Mouse (Mus musculus): ENCODE data around the gene March8.
A peak's percentile ranks its signal among the peaks of the same experiment; 100 is the strongest.

The March8 gene

DNA sequence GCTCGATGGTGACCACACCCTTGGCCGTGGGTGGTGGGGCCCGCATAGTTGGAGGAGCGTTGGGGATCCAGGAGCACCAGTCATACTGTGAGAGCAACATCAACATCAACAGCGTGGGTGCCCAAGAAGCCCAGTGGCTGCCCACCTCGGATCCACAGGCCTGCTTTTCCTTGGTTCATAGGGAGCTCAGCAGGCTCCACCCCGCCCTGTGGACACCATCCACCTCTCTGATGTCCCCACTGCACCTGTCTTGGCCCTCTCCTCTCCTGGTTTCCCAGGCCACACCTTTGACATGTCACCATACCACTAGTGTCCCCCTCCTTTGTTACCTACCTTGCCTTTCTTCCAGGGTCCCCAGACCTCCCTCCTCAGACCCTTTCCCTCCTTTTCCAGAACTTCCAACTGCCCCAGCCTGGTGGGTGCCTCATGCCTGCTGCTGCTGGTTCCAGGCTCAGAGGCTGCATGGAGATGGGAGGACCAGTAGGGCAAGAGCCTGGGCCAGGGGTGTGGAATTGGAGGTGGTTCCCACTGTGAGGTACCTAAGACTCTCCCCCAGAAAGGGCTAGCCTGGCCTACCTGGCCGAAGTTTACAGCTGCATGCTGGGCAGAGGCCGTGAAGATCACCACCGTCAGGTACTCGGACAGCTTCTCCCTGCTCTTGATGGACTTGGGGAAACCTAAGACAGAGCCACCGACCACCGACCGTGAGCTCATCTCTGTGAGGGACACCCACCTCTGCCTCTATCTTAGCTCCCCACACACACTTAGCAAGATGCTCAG, 74.9 kb downstream of the March8 start:
- DNase-seq, result no peak

DNA sequence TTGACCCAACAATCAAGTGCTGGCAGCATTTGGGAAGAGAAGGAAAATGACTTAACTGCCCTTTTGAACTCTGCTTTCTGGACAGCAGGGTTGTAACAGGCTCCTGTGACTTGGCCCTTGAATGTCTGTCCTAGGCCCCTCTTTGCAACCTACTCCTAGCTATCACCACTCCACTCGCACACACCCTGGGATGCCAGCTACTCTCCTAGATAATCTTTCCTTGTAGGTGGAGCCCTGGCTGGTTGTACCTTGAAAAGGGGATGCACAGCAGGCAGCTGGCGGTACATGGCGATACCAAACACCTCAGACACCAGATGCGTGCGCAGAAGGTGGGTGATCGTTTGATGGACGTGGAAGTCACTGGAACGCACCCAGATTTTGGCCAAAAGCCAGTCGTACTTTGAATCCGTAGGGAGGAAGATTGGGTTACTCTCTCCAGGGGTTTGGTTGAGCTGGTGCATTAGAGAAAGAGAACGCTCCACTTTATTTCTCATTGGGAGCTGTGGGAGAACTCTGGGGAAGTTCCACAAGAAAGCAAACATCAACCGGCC, 77.4 kb downstream of the March8 start:
- DNase-seq, result no peak

DNA sequence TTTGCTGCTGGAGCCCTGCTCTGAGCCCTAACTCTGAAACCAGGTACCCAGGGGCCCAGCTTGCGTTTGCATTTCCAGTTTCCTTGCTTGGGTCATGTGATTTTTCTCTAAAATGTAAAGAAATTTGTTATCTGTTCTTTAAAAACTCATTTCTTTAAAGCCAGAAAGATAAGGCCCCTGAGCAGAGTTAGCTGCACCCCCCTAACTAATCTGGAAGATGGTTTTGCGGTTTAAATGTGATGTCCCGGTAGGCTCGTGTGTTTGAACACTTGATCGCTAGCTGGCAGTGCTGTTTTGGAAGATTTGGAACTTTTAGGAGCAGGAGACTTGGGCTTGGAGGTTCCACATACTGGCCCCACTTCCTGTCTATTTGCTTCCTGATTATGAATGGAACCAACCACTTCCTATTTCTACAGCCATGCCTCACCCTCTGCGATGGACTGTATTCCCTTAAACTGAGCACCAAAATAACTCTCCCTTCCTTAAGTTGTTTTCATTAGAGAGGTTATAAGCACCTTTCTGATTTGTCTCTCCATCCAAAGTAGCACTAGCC, 78.3 kb downstream of the March8 start:
- DNase-seq, result no peak

DNA sequence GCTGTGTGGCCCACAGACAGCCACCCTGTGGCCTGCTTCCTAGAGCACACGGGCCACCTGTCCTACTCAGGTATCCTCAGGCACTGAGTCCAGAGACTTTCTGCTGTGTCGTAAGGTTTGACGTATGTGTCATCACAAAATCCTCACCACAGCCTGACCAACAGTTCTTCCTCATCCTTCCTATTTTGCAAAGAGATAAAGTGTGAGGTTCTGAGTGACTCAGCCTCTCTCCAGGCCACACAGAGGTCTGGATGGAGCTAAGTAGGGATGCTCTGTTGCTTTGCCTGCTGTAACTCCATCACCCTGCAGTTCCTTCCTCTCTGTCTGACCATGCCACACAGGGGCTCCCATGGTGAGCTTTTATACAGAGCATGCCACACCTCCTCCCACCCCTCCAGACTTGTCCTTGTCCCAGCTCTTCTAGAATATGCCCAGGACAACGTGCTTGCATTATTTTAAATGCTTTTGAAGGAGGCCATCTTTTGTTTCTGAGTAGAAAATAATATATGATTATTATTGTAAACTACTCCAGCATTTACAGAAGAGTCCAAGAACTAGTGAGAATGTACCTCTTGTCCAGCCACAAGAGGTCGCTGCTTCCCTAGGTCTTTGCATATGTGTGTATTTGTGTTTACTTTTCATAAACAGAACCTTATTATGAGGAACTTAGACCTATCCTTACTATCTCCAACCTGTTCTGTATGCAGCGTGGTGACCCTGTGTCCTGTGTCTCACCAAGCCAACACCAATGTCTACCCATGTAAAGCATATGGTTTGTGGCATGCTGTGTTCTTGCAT, 79.9 kb downstream of the March8 start:
- peak in 1 of 2 experiments; percentile 70 for DNase-seq

DNA sequence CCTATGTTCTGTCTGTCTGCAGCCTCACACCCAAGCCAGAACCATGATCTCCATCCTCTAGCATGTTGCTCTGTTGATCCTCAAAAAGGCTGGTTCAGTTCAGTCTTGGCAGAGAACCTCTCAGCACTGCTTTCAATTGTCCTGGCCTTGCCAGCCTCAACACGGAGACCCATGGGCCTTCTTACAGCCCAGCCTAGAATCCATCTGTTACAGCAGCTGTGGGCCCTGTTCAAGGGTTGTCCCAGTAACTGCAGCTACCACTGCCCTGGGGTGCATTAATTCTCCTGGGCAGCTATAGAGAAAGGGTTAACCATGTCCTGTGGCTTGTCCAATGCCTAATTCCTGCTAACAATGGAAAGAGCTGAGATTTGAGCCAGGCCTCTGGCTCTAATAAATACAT, 80.7 kb downstream of the March8 start:
- no peak for DNase-seq

DNA sequence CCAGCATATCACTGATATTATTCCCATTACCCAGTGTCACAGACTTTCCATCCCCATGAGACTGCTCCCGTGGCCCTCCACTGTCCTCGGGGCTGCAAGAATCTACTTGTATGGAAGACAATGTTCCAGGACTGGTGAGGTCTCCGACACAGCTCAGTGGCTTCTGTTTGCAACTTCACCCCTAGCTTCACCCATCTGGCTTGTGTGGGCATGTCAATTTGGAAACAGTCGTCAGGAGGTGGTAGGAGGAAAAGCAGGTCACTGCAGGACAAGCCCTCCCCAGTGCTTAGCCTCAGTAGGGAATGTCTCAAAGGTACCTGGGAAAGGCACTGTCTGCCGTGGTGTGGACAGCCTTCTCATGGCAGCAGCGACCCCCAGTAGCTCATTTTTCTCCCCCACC, 81.9 kb downstream of the March8 start:
- no peak for DNase-seq

DNA sequence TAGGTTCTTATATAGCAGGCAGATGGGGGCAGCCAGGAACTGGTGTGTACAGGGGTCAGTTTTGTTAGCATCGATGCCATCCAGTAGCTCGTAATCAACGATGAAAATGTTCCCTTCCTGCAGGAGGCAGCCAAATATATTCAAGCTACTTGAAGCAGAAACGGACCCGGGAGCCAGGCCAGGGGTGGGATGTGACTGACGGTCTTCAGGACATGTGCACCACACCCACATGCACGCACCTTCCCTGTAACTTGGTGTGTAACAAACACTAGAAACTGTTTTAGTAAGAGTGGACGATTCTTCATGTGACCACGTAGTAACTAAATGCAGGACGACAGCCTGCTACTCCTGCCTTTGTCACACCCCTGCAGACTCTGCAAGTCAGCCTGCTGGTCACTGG, 82.4 kb downstream of the March8 start:
- DNase-seq, result no peak

DNA sequence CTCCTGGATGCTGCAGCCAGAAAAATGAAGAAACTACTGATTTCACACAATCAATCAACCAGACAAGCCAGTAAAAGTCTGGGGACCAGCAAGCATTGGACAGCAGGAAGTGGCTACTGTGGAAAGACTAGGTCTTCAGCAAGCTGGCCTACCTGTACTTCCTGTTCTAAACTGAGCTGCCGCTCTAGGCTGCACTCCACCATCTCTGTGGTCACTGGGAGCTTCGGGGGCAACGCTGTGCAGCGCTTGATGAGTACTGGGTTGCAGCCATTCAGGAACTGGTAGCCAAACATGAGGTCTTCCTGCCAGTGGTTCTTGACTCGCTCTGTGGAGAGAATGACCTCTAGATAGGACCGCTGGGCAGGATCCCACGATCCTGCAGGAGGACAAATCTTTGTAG, 85.2 kb downstream of the March8 start:
- DNase-seq, result no peak

DNA sequence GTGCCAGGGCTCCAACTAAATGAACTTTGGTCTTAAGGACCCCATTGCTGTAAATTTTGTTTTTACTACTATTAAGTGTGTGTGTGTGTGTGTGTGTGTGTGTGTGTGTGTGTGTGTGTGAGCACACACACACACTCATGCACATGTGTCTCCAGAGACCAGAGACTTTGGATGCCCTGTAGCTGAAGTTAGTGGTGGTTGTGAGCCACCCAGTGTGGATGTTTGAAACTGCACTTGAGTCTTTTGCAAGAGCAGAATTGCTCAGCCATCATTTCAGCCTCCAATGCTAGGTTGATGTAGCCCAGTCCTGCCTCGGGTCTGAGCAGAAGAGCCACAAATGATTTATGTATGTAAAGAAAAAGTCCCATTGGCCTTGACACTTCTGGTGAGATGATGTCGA, 85.8 kb downstream of the March8 start:
- peak; percentile 64 to 72 for DNase-seq

DNA sequence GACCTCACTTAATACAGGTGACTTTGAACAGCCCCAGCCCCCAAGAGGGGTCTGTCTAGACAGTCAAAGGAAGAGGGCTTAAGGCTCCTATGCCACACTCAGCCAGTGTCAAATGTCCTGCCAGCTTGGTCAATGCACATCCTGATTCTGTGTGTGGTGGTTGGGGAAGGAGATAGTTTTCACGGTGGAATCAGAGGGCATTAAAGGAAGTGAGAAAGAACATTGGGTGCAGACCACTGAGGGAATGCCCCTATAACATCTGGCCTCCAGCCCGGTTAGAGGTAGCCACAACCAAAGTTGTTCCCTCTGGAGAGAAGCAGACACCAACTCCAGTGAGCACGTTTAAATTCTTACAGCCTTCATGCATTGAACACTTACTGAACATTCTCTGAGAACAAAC, 89.7 kb downstream of the March8 start:
- no peak for DNase-seq

DNA sequence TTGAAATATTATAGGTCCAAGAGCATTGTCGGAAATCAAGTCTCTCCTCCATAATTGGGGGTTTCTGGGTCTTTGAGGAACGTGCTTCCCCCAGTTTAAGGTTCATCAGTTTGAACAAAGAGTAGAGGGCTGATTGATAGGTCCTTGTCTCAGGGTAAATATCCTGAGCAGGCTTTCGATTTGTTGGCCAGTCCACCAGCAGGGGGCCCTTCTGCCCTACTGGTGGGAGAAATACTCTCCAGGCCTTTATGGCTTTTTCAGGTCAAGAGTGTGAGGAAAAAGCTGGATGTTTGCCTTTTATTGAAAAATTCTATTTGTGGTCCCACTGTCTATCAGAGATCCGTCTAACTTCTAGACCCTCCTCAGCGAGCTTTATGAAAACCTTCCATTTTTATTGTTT, 90.5 kb downstream of the March8 start:
- DNase-seq, result no peak

DNA sequence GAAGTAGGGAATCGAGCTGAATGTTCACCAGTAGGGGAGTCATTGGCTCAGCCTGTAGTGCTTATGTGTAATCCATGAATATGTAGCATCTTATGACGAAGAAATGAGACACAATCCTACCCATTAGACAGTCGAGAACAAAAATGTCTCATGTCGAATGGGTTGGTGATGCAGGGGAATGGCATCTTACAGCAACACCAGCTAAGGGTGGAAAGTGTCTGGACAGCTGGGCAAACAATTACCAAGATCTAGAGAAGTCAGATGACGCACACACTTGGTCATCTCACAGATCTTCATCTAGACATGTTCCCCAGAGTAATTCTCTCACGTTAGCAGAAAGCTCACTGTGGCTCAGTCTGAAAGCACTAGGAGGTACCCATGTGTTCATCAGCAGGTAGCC, 101.0 kb downstream of the March8 start:
- DNase-seq, result no peak

DNA sequence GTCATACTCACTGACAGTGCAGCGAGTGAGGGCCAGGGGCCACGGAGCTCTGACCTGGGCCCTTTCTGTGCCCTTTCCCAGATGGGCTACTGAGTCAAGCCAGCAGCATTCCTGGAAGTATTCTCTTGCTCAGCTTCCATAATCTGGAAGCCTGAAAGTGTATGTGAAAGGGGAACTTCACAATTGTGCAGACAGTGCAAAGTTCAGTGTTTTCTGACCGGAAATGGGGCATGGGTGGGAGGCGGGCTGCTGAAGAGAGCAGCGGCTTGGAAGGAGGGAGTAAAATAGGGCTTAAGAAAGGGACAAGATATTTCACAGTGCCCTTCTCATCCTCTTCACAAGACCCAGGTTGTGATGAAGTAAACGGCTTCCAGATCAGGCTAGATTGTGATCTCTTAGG, 101.7 kb downstream of the March8 start:
- no peak for DNase-seq

DNA sequence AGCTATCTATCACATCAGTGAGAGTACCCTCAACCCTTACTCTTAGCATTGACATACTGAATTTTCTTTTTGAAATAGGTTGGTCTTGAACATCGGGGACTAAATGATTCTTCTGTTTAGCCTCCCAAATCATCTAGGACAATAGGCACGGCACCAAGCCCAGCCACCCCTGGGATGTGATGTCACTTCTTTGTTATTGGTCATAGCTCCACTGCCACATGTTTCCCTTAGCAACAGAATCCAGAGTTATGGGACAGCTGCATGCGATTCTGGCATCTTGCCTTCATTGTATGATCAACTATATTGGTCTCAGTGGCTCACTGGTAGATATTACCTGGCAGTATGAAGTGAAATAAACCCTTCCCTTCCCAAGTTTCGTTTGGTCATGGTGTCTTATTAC, 102.6 kb downstream of the March8 start:
- no peak for DNase-seq

DNA sequence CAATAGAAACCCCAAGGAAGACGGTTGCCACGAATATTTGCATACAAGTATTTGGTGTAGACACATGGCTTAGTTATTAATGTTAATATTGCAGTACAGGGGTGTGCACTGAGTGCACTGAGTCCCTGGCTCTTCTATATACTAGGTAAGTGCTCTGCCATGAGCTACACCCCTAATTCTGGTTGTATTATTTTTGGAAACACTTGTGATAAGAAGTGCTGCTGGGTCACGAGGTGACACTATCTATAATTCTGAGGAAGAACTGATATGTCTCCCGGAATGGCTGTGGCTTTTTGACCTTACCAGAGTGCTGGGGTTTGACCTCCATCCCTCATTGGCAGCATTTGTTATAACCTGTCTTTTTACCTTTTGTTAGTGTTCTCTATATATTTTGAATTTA, 103.0 kb downstream of the March8 start:
- DNase-seq, result no peak

DNA sequence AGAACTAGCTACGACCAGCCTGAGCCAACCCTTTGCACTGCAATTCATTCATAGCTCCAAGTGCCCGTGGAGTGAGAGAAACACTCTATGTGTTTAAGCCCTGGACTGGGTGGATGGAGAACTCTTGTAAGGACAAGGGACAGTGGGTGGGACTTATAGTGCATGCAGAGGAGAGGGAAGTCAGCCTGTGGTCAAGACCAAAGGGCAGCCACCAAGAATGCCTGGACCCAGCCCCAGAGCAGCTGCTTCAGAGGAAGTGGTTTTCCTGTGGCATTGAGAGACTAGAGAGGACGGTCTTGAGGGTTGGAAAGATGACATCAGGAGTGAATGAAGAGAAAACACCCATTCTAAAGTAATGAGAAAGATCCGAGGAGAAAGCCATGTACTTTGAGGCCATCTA, 118.0 kb downstream of the March8 start:
- DNase-seq, result no peak

DNA sequence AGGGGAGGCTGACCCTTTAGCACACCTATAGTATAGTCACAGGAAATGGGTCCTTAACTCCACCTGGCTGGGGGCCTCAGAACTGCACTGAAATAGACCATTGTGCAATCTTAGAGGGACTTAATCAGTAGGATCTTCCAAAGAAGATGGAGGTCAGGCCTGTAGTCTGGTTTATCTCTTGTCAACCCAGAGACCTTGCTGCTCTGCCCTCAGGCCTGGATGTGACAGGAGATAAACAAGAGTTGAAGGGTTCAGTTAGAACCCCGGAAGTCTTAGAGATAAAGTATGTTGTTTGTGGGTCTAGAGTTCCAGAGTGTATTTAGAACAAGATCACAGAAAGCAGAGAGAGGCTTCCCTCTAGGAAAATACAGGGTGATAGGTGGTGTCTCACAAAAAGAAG, 118.7 kb downstream of the March8 start:
- DNase-seq, result no peak

DNA sequence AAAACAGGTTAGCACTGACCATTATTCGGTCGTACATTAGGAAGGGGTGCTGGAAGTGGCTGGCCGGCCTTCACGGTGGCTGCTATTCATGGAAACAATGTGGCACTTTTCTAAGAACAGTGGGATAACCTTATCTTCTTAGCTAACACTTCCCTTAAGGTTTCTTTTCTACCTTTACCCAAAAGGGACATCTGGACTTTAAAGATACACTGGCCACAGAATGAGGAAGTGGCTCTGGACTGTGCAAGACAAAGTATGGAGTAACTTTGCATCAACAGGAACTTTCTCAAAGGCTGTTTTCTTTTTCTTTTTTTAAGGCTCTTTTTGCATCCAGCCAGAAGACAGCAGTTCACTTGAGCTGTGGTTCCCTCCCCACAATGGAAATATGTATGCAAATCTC, 120.9 kb downstream of the March8 start:
- DNase-seq, result no peak

All from cerebellum, postnatal 14 days (tissue).